Mouse (Mus musculus): ENCODE data around the gene Naa16. TPM values are rescaled to one million over a fixed set of nuclear protein-coding genes. Genes with fewer than 3 reads are reported as not detected.
A peak's percentile ranks its signal among the peaks of the same experiment; 100 is the strongest.

Gene Naa16
- polyA plus RNA-seq, 1 experiment from 2014 or later, result 22.9 TPM

- H3K9me3 ChIP-seq (replicated peaks; ENCODE audit: control insufficient read depth, low read length), result no peaks in the 10 kb centered on the region
- no peak overlapping the region for H3K27ac ChIP-seq (ENCODE audit: low read depth, low read length)
- H3K27me3 ChIP-seq (replicated peaks; ENCODE audit: control insufficient read depth, insufficient read depth, low read length), result no peaks in the 10 kb centered on the region
- no peak overlapping the region for H3K9ac ChIP-seq (ENCODE audit: low read length)
- H3K4me2 ChIP-seq (ENCODE audit: low read length), result no peak overlapping the region
- no peaks in the 10 kb centered on the region for H3K4me1 ChIP-seq (ENCODE audit: control insufficient read depth, insufficient read depth, low read length)
- H3K4me3 ChIP-seq (ENCODE audit: low read depth, low read length), result no peak overlapping the region
- DNase-seq (ENCODE audit: low spot score) (no peak), ATAC-seq (no peak)
- H3K36me3 ChIP-seq (ENCODE audit: control insufficient read depth, insufficient read depth, low read length), result peaks cover 50% of the 10 kb centered on the region
- WGBS, result 87% methylated on average over 3 of the region's 3 CpGs
Observed at GRCm38 (mm10) chr14:79346384-79346783, 44.2 kb downstream of the Naa16 start.

DNA sequence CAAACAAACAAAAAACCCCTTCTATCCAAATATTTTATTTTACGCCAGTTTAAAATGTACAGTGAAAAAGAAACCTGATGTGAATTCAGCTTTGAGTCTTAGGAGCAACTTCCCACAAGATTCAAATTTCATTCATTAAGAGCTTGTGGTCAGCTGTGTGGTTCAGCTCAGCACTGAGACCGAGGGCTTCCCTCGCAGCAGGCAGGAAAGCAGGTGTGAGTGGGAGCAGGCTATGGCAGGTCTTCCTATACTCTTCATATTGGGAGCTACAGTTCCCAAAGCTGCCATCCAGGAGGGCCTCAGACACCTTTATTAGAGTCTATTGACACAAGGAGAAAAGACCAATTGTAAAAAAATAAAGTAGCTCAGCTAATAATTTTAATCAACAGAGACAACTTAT, 55.0 kb downstream of the Naa16 start:
- no peaks in the 10 kb centered on the region for H3K9me3 ChIP-seq (replicated peaks; ENCODE audit: control insufficient read depth, low read length)
- DNase-seq (ENCODE audit: low spot score) (no peak), ATAC-seq (no peak)
- H3K27ac ChIP-seq (ENCODE audit: low read depth, low read length), result no peak overlapping the region
- no peak overlapping the region for H3K4me3 ChIP-seq (ENCODE audit: low read depth, low read length)
- H3K4me2 ChIP-seq (ENCODE audit: low read length), result no peak overlapping the region
- H3K4me1 ChIP-seq (ENCODE audit: control insufficient read depth, insufficient read depth, low read length), result peaks cover 4% of the 10 kb centered on the region; the same call in 1 of the 2 replicates
- H3K9ac ChIP-seq (ENCODE audit: low read length), result no peak overlapping the region
- peaks cover 50% of the 10 kb centered on the region for H3K36me3 ChIP-seq (ENCODE audit: control insufficient read depth, insufficient read depth, low read length)
- WGBS, result 89% methylated on average over 3 of the region's 3 CpGs
- H3K27me3 ChIP-seq (replicated peaks; ENCODE audit: control insufficient read depth, insufficient read depth, low read length), result no peaks in the 10 kb centered on the region

DNA sequence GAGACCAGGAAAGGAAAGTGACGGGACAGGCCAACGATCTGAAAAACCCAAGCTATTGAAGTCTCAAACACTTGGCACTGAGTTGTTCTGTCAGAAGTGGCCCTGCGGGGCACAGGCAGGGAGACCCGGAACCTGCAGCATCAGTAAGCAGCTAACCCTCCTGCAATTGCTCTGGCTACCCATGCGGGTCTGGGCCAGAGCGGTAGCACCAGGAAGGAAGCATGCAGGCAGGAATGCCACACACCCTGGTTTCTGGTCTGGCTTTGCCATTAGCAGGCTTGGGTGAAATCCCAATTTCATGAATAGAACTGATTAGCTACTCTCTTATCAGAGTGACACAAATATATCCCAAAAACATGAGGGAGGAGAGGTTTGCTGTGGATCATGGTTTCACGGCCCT, 58.6 kb downstream of the Naa16 start:
- DNase-seq (ENCODE audit: low spot score) (no peak), ATAC-seq (peak; percentile 19; the same call in 1 of the 2 replicates)
- Histone ChIP-seq H3K4me3 (ENCODE audit: low read depth, low read length) (no peak overlapping the region), H3K9me3 (replicated peaks; ENCODE audit: control insufficient read depth, low read length) (no peaks in the 10 kb centered on the region), H3K4me1 (ENCODE audit: control insufficient read depth, insufficient read depth, low read length) (peaks cover 4% of the 10 kb centered on the region; the same call in 1 of the 2 replicates), H3K27me3 (replicated peaks; ENCODE audit: control insufficient read depth, insufficient read depth, low read length) (no peaks in the 10 kb centered on the region), H3K36me3 (ENCODE audit: control insufficient read depth, insufficient read depth, low read length) (peaks cover 29% of the 10 kb centered on the region), H3K9ac (ENCODE audit: low read length) (peak overlapping the region; percentile 29; the same call in 1 of the 2 replicates), H3K27ac (ENCODE audit: low read depth, low read length) (no peak overlapping the region), H3K4me2 (ENCODE audit: low read length) (no peak overlapping the region)
- WGBS, result 63% methylated on average over 7 of the region's 7 CpGs

DNA sequence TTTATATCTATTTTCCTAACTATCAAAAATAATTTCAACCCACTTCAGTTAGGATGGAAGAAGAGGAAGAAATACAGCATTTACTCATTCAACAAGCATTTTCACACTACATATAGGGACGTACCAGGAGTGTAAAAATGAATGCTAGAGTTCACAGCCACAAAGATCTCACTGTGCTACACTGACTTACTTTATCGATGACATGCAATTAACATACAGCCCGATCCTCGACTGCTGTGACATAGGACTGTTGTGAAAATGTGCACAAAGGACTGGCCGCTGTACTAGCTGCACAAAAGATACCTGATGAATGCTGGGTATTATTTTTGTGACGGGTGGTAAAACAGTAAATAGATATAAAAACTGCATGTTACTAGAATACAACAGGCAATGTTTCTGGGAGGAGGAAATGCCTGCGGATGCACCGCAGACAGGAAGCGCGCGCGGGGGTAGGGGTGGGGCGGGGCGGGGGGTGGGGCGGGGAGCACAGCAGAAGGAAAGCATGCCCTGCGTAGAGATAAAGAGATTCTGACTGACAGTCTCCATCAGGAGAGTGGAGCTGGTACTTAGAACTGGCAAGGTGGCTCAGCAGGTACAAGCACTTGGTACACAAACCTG, 59.5 kb downstream of the Naa16 start:
- peak overlapping the region; percentile 42 for H3K4me2 ChIP-seq (ENCODE audit: low read length)
- H3K4me3 ChIP-seq (ENCODE audit: low read depth, low read length), result peak overlapping the region; percentile 16; the same call in 1 of the 2 replicates
- H3K4me1 ChIP-seq (ENCODE audit: control insufficient read depth, insufficient read depth, low read length), result peaks cover 4% of the 10 kb centered on the region; the same call in 1 of the 2 replicates
- H3K36me3 ChIP-seq (ENCODE audit: control insufficient read depth, insufficient read depth, low read length), result peaks cover 23% of the 10 kb centered on the region
- H3K27me3 ChIP-seq (replicated peaks; ENCODE audit: control insufficient read depth, insufficient read depth, low read length), result no peaks in the 10 kb centered on the region
- peak; percentile 63; the same call in 1 of the 2 replicates for ATAC-seq
- peak overlapping the region; percentile 29 for H3K9ac ChIP-seq (ENCODE audit: low read length)
- H3K9me3 ChIP-seq (replicated peaks; ENCODE audit: control insufficient read depth, low read length), result no peaks in the 10 kb centered on the region
- WGBS, result 48% methylated on average over 16 of the region's 16 CpGs
- H3K27ac ChIP-seq (ENCODE audit: low read depth, low read length), result 0 out of 2 replicates have a peak overlapping the region, but pooled peaks have one; percentile 27
- peak; percentile 16 for DNase-seq (ENCODE audit: low spot score)

- 26% methylated on average over 5 of the region's 5 CpGs for WGBS
- Histone ChIP-seq H3K4me3 (ENCODE audit: low read depth, low read length) (no peak overlapping the region), H3K9ac (ENCODE audit: low read length) (no peak overlapping the region), H3K27me3 (replicated peaks; ENCODE audit: control insufficient read depth, insufficient read depth, low read length) (no peaks in the 10 kb centered on the region), H3K9me3 (replicated peaks; ENCODE audit: control insufficient read depth, low read length) (no peaks in the 10 kb centered on the region), H3K4me1 (ENCODE audit: control insufficient read depth, insufficient read depth, low read length) (peaks cover 4% of the 10 kb centered on the region; the same call in 1 of the 2 replicates), H3K4me2 (ENCODE audit: low read length) (no peak overlapping the region), H3K36me3 (ENCODE audit: control insufficient read depth, insufficient read depth, low read length) (no peaks in the 10 kb centered on the region), H3K27ac (ENCODE audit: low read depth, low read length) (no peak overlapping the region)
- ATAC-seq, result peak; percentile 26; the same call in 1 of the 2 replicates
- DNase-seq (ENCODE audit: low spot score), result peak; percentile 66
Observed at GRCm38 (mm10) chr14:79327033-79327432, 63.5 kb downstream of the Naa16 start.

- 62% methylated on average over 10 of the region's 10 CpGs for whole genome bisulfite sequencing
- H3K9me3 ChIP-seq (replicated peaks; ENCODE audit: control insufficient read depth, low read length), result no peaks in the 10 kb centered on the region
Observed at GRCm38 (mm10) chr14:79324112-79324840, 66.3 kb downstream of the Naa16 start.

DNA sequence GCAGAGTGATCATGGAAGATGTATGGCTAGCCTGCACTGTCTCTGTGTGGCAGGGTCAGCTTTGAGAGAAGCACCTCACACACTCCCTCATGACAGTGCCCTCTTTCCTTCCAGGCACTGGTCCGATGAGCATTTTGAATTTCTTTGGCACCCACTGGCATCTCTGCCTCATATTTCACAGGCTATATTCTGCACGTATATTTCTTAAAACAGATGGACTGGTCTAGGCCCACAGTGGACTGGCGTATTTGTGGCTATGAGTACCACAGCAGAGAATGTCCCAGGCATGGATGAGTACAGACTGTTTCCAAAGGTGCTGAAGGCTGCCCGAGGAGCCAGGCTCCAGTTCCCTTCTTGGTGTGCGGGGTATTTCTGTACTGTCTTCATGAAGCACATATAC, 68.7 kb downstream of the Naa16 start:
- Histone ChIP-seq H3K9me3 (replicated peaks; ENCODE audit: control insufficient read depth, low read length) (no peaks in the 10 kb centered on the region), H3K4me3 (ENCODE audit: low read depth, low read length) (no peak overlapping the region), H3K9ac (ENCODE audit: low read length) (no peak overlapping the region), H3K4me2 (ENCODE audit: low read length) (no peak overlapping the region), H3K36me3 (ENCODE audit: control insufficient read depth, insufficient read depth, low read length) (no peaks in the 10 kb centered on the region), H3K27ac (ENCODE audit: low read depth, low read length) (no peak overlapping the region), H3K4me1 (ENCODE audit: control insufficient read depth, insufficient read depth, low read length) (no peaks in the 10 kb centered on the region; the same call in 1 of the 2 replicates), H3K27me3 (replicated peaks; ENCODE audit: control insufficient read depth, insufficient read depth, low read length) (no peaks in the 10 kb centered on the region)
- DNase-seq (ENCODE audit: low spot score) (no peak), ATAC-seq (no peak)
- WGBS, result 86% methylated on average over 5 of the region's 5 CpGs

More at GRCm38 (mm10) chr14:79324112-79324840, 66.3 kb downstream of the Naa16 start:
- Histone ChIP-seq H3K27me3 (replicated peaks; ENCODE audit: control insufficient read depth, insufficient read depth, low read length) (no peaks in the 10 kb centered on the region), H3K4me3 (ENCODE audit: low read depth, low read length) (no peak overlapping the region), H3K4me2 (ENCODE audit: low read length) (no peak overlapping the region), H3K27ac (ENCODE audit: low read depth, low read length) (no peak overlapping the region), H3K36me3 (ENCODE audit: control insufficient read depth, insufficient read depth, low read length) (no peaks in the 10 kb centered on the region), H3K9ac (ENCODE audit: low read length) (no peak overlapping the region), H3K4me1 (ENCODE audit: control insufficient read depth, insufficient read depth, low read length) (no peaks in the 10 kb centered on the region)
- DNase-seq (ENCODE audit: low spot score), result peak; percentile 68
- ATAC-seq, result peak; percentile 49; the same call in 1 of the 2 replicates

- Histone ChIP-seq H3K27me3 (replicated peaks; ENCODE audit: control insufficient read depth, insufficient read depth, low read length) (no peaks in the 10 kb centered on the region), H3K4me2 (ENCODE audit: low read length) (no peak overlapping the region), H3K4me3 (ENCODE audit: low read depth, low read length) (no peak overlapping the region), H3K9ac (ENCODE audit: low read length) (no peak overlapping the region), H3K27ac (ENCODE audit: low read depth, low read length) (no peak overlapping the region), H3K36me3 (ENCODE audit: control insufficient read depth, insufficient read depth, low read length) (no peaks in the 10 kb centered on the region), H3K4me1 (ENCODE audit: control insufficient read depth, insufficient read depth, low read length) (no peaks in the 10 kb centered on the region; the same call in 1 of the 2 replicates), H3K9me3 (replicated peaks; ENCODE audit: control insufficient read depth, low read length) (no peaks in the 10 kb centered on the region)
- 19% methylated on average over 8 of the region's 8 CpGs for WGBS
- DNase-seq (ENCODE audit: low spot score), result peak; percentile 64
- peak; percentile 59 for ATAC-seq
Observed at GRCm38 (mm10) chr14:79321152-79321551, 69.4 kb downstream of the Naa16 start.

GRCm38 (mm10) chr14:79317602-79318001, 73.0 kb downstream of the Naa16 start:
- no peak overlapping the region for H3K4me2 ChIP-seq (ENCODE audit: low read length)
- H3K9me3 ChIP-seq (replicated peaks; ENCODE audit: control insufficient read depth, low read length), result no peaks in the 10 kb centered on the region
- no peaks in the 10 kb centered on the region for H3K27me3 ChIP-seq (replicated peaks; ENCODE audit: control insufficient read depth, insufficient read depth, low read length)
- DNase-seq (ENCODE audit: low spot score) (no peak), ATAC-seq (no peak)
- WGBS, result 52% methylated on average over 2 of the region's 2 CpGs
- no peak overlapping the region for H3K4me3 ChIP-seq (ENCODE audit: low read depth, low read length)
- peaks cover 4% of the 10 kb centered on the region; the same call in 1 of the 2 replicates for H3K4me1 ChIP-seq (ENCODE audit: control insufficient read depth, insufficient read depth, low read length)
- H3K36me3 ChIP-seq (ENCODE audit: control insufficient read depth, insufficient read depth, low read length), result no peaks in the 10 kb centered on the region
- H3K27ac ChIP-seq (ENCODE audit: low read depth, low read length), result no peak overlapping the region; the same call in 1 of the 2 replicates
- H3K9ac ChIP-seq (ENCODE audit: low read length), result no peak overlapping the region
